Mouse (Mus musculus): ENCODE measurements around the gene Pwp2.

DNA sequence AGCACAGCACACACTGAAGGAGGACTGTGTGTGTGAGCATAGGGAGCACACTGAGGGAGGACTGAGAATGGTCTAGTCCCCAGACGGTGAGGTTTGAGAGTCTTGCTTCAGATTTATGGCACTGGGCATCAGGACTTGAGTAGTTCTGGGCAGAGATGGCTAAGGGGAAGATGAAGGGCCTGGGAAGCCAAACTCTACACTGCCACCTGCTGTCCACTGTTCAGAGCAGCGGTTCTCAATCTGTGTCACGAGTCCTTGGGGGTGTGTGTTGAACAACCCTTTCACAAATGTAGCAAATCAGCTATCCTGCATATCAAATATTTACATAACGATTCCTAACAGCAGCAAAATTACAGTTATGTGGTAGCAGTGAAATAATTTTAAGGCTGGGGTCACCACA, 21.0 kb downstream of the Pwp2 start:
- TF ChIP-seq CTCF (IDR thresholded peaks at IDR 0.05; ENCODE audit: low read depth, low read length) (peak; percentile 57), GATA1 (IDR thresholded peaks at IDR 0.05; ENCODE audit: borderline replicate concordance, low read length) (no peak)
